Comparison of ENCODE assay signal across 18 mouse cellular contexts in the genomic region with DNA sequence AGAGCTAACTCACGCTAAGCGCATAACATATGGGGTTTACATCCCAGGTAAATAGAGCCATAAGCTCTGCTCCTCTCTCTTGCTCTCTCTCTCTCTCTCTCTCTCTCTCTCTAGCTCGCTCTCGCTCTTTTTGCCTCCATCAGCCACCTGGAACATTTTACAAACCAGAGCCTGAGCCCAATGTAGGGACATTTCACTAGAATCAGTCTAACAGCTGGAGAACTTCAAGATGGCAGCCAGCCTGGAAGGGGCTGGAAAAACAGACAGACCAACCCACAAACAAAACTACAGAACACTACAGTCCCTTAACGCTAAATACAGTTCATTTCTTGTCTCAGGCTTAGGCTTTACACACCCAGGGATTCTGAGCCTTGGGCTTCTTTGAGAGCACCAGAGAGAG. TPM values are rescaled to one million over a fixed set of nuclear protein-coding genes. Genes with fewer than 3 reads are reported as not detected.
DNase-seq lines count a peak whose midpoint lies in the region; ATAC-seq and TF ChIP-seq lines count a peak whose summit lies in the region.
"Had no signal": no experiment of that assay in that cellular context is flagged by ENCODE, and none has a peak within 500 bp of the region (broad histone marks: within the 10 kb centered on the region; RNA-seq: fewer than 3 reads in every experiment).

No protein-coding gene starts in this region.

- no peak overlapping the region for H3K4me3 ChIP-seq in forebrain, embryonic 11.5 days (ENCODE audit: low read depth, low read length)
- H3K4me3 ChIP-seq in forebrain, embryonic 13.5 days = no peak overlapping the region
- H3K4me3 ChIP-seq in intestine, embryonic 14.5 days (ENCODE audit: low read depth, low read length) = no peak overlapping the region
- H3K4me3 ChIP-seq in intestine, postnatal 0 days (ENCODE audit: low read depth, low read length) = no peak overlapping the region
- H3K4me3 ChIP-seq in lung, embryonic 16.5 days (ENCODE audit: low read length) = no peak overlapping the region
- H3K4me3 ChIP-seq in lung, adult 2 months (replicated peaks; ENCODE audit: extremely low read depth, low read depth, low read length) = no peak overlapping the region
- H3K4me3 ChIP-seq in stomach, embryonic 16.5 days (replicated peaks; ENCODE audit: low read length) = no peak overlapping the region
- H3K4me3 ChIP-seq: heart, adult 2 months; hindbrain, embryonic 15.5 days had no signal

- H3K4me1 ChIP-seq in forebrain, embryonic 11.5 days (replicated peaks; ENCODE audit: control insufficient read depth, insufficient read depth, low read length) = 0 out of 2 replicates have a peak, but pooled peaks cover 4% of the 10 kb centered on the region
- H3K4me1 ChIP-seq in forebrain, embryonic 13.5 days = peaks cover 52% of the 10 kb centered on the region
- peaks cover 39% of the 10 kb centered on the region for H3K4me1 ChIP-seq in intestine, embryonic 14.5 days (replicated peaks; ENCODE audit: control insufficient read depth, insufficient read depth, low read length)
- peaks cover 15% of the 10 kb centered on the region for H3K4me1 ChIP-seq in intestine, postnatal 0 days (replicated peaks; ENCODE audit: control insufficient read depth, insufficient read depth, low read length)
- H3K4me1 ChIP-seq in lung, embryonic 16.5 days (replicated peaks; ENCODE audit: control insufficient read depth, insufficient read depth, low read length) = peaks cover 52% of the 10 kb centered on the region
- H3K4me1 ChIP-seq in lung, adult 2 months (ENCODE audit: control insufficient read depth, insufficient read depth, low read length) = peaks cover 14% of the 10 kb centered on the region
- H3K4me1 ChIP-seq in stomach, embryonic 16.5 days (ENCODE audit: control insufficient read depth, insufficient read depth, low read length) = peaks cover 39% of the 10 kb centered on the region

- H3K9ac ChIP-seq in forebrain, embryonic 11.5 days (ENCODE audit: low read length) = no peak overlapping the region
- H3K9ac ChIP-seq in forebrain, embryonic 13.5 days = no peak overlapping the region
- H3K9ac ChIP-seq in intestine, embryonic 14.5 days (ENCODE audit: low read length) = no peak overlapping the region
- no peak overlapping the region for H3K9ac ChIP-seq in intestine, postnatal 0 days (ENCODE audit: low read depth, low read length)
- H3K9ac ChIP-seq in lung, embryonic 16.5 days (ENCODE audit: low read length) = no peak overlapping the region
- H3K9ac ChIP-seq in stomach, embryonic 16.5 days (ENCODE audit: low read length) = no peak overlapping the region
- H3K9ac ChIP-seq: hindbrain, embryonic 15.5 days had no signal

- 91% methylated on average over 5 of the region's 5 CpGs for WGBS in forebrain, embryonic 11.5 days
- 86% methylated on average over 5 of the region's 5 CpGs for WGBS in forebrain, embryonic 13.5 days
- 51% methylated on average over 5 of the region's 5 CpGs for WGBS in intestine, embryonic 14.5 days
- 67% methylated on average over 5 of the region's 5 CpGs for WGBS in intestine, postnatal 0 days
- 65% methylated on average over 5 of the region's 5 CpGs for WGBS in lung, embryonic 16.5 days
- WGBS in lung, adult 2 months = 87% methylated on average over 5 of the region's 5 CpGs
- WGBS in stomach, embryonic 16.5 days = 48% methylated on average over 5 of the region's 5 CpGs

- no peak for TF ChIP-seq CTCF in intestine, postnatal 0 days (IDR thresholded peaks at IDR 0.05; ENCODE audit: low read depth)
- TF ChIP-seq CTCF in lung, adult 2 months (IDR thresholded peaks at IDR 0.05; ENCODE audit: insufficient read depth, low read length) = no peak

- H3K27me3 ChIP-seq in forebrain, embryonic 11.5 days (ENCODE audit: control insufficient read depth, insufficient read depth, low read length) = no peaks in the 10 kb centered on the region
- H3K27me3 ChIP-seq in forebrain, embryonic 13.5 days = peaks cover 9% of the 10 kb centered on the region; the same call in 1 of the 2 replicates
- H3K27me3 ChIP-seq in intestine, embryonic 14.5 days (replicated peaks; ENCODE audit: control insufficient read depth, insufficient read depth, low read length) = no peaks in the 10 kb centered on the region
- H3K27me3 ChIP-seq in intestine, postnatal 0 days (replicated peaks; ENCODE audit: control insufficient read depth, insufficient read depth, low read length) = no peaks in the 10 kb centered on the region
- H3K27me3 ChIP-seq in lung, embryonic 16.5 days (ENCODE audit: control insufficient read depth, insufficient read depth, low read depth, low read length) = no peaks in the 10 kb centered on the region
- no peaks in the 10 kb centered on the region for H3K27me3 ChIP-seq in stomach, embryonic 16.5 days (ENCODE audit: control insufficient read depth, insufficient read depth, low read length)
- H3K27me3 ChIP-seq: Patski had no signal

- TF ChIP-seq POLR2A in lung, adult 2 months (IDR thresholded peaks at IDR 0.05; ENCODE audit: borderline replicate concordance, extremely low read depth, low read depth, low read length) = no peak

- H3K36me3 ChIP-seq in forebrain, embryonic 11.5 days (ENCODE audit: control insufficient read depth, insufficient read depth, low read length) = no peaks in the 10 kb centered on the region
- H3K36me3 ChIP-seq in forebrain, embryonic 13.5 days (ENCODE audit: poor library complexity, severe bottlenecking) = no peaks in the 10 kb centered on the region
- H3K36me3 ChIP-seq in intestine, embryonic 14.5 days (ENCODE audit: control insufficient read depth, insufficient read depth, low read length) = no peaks in the 10 kb centered on the region
- no peaks in the 10 kb centered on the region for H3K36me3 ChIP-seq in intestine, postnatal 0 days (ENCODE audit: control insufficient read depth, insufficient read depth)
- no peaks in the 10 kb centered on the region for H3K36me3 ChIP-seq in lung, embryonic 16.5 days (ENCODE audit: control insufficient read depth, insufficient read depth, low read length)
- no peaks in the 10 kb centered on the region for H3K36me3 ChIP-seq in stomach, embryonic 16.5 days (ENCODE audit: control insufficient read depth, insufficient read depth, low read length)
- H3K36me3 ChIP-seq: hindbrain, embryonic 15.5 days had no signal

- DNase-seq in forebrain, embryonic 11.5 days (ENCODE audit: low spot score) = peak; percentile 10
- no peak for DNase-seq in intestine, embryonic 14.5 days (ENCODE audit: low spot score)
- no peak for DNase-seq in lung, adult 2 months
- no peak for DNase-seq in urinary bladder, postnatal 10 days (ENCODE audit: low spot score)
- DNase-seq: cerebellum, adult 2 months; heart, adult 2 months; right cerebral cortex, postnatal 25 days; thymus, postnatal 4 days had no signal

- H3K4me2 ChIP-seq in forebrain, embryonic 11.5 days (ENCODE audit: low read depth, low read length, severe bottlenecking) = no peak overlapping the region
- H3K4me2 ChIP-seq in forebrain, embryonic 13.5 days = no peak overlapping the region
- 0 out of 2 replicates have a peak overlapping the region, but pooled peaks have one; percentile 15 for H3K4me2 ChIP-seq in intestine, embryonic 14.5 days (ENCODE audit: low read length)
- H3K4me2 ChIP-seq in intestine, postnatal 0 days (replicated peaks; ENCODE audit: low read depth) = no peak overlapping the region
- H3K4me2 ChIP-seq in lung, embryonic 16.5 days (ENCODE audit: low read depth, low read length) = no peak overlapping the region
- no peak overlapping the region for H3K4me2 ChIP-seq in stomach, embryonic 16.5 days (ENCODE audit: low read depth, low read length)
- H3K4me2 ChIP-seq: hindbrain, embryonic 15.5 days; liver, embryonic 11.5 days had no signal

- no peak overlapping the region for H3K27ac ChIP-seq in forebrain, embryonic 11.5 days (ENCODE audit: low read depth, low read length)
- H3K27ac ChIP-seq in forebrain, embryonic 13.5 days = no peak overlapping the region
- H3K27ac ChIP-seq in intestine, embryonic 14.5 days (ENCODE audit: low read depth) = peak overlapping the region; percentile 66
- H3K27ac ChIP-seq in intestine, postnatal 0 days (ENCODE audit: low read depth, low read length) = no peak overlapping the region; the same call in 1 of the 2 replicates
- peak overlapping the region; percentile 83 for H3K27ac ChIP-seq in lung, embryonic 16.5 days (ENCODE audit: low read length)
- peak overlapping the region; percentile 88 for H3K27ac ChIP-seq in stomach, embryonic 16.5 days (ENCODE audit: low read length)
- H3K27ac ChIP-seq: heart, adult 2 months had no signal

- ATAC-seq in forebrain, embryonic 11.5 days (replicated peaks; ENCODE audit: low FRiP score) = no peak
- no peak for ATAC-seq in forebrain, embryonic 13.5 days
- no peak for ATAC-seq in intestine, embryonic 14.5 days (replicated peaks; ENCODE audit: low FRiP score, low TSS enrichment, low read depth)
- no peak for ATAC-seq in intestine, postnatal 0 days
- ATAC-seq in lung, embryonic 16.5 days (ENCODE audit: low read depth) = peak; percentile 15
- ATAC-seq in stomach, embryonic 16.5 days (ENCODE audit: insufficient read depth, low FRiP score) = no peak
- ATAC-seq: midbrain, embryonic 16.5 days; Patski had no signal

- H3K9me3 ChIP-seq in forebrain, embryonic 11.5 days (ENCODE audit: control insufficient read depth, low read length) = no peaks in the 10 kb centered on the region
- H3K9me3 ChIP-seq in forebrain, embryonic 13.5 days (replicated peaks) = no peaks in the 10 kb centered on the region
- no peaks in the 10 kb centered on the region for H3K9me3 ChIP-seq in intestine, embryonic 14.5 days (ENCODE audit: control insufficient read depth, low read length)
- H3K9me3 ChIP-seq in intestine, postnatal 0 days (ENCODE audit: control insufficient read depth) = no peaks in the 10 kb centered on the region
- H3K9me3 ChIP-seq in lung, embryonic 16.5 days (ENCODE audit: control insufficient read depth, low read length) = no peaks in the 10 kb centered on the region
- no peaks in the 10 kb centered on the region for H3K9me3 ChIP-seq in stomach, embryonic 16.5 days (replicated peaks; ENCODE audit: control insufficient read depth, low read length)
- H3K9me3 ChIP-seq: hindbrain, embryonic 15.5 days had no signal

RNA-seq across cellular contexts. Expression of a gene that starts 5.5 kb away (rescaled TPM):
- polyA plus RNA-seq in forebrain, embryonic 11.5 days (2014; fragmentation: Nextera tagmentation; extraction: Ambion mirVana) = 23.2 and 24.2 TPM in 2 replicates
- 16.3 and 16.8 TPM in 2 replicates for polyA plus RNA-seq in forebrain, embryonic 13.5 days (2015; fragmentation: Nextera tagmentation; extraction: Ambion mirVana)
- polyA plus RNA-seq in intestine, embryonic 14.5 days (2014; fragmentation: Nextera tagmentation; extraction: Ambion mirVana) = 36.9 and 38.0 TPM in 2 replicates
- polyA plus RNA-seq in intestine, postnatal 0 days (2015; fragmentation: Nextera tagmentation; extraction: Ambion mirVana) = 81.7 and 86.9 TPM in 2 replicates
- 28.3 and 28.9 TPM in 2 replicates for polyA plus RNA-seq in lung, embryonic 16.5 days (2015; fragmentation: Nextera tagmentation; extraction: Ambion mirVana)
- 39.3 and 42.6 TPM in 2 replicates for polyA plus RNA-seq in lung, adult 2 months (2012; rRNA removed)
- polyA plus RNA-seq in stomach, embryonic 16.5 days (2015; fragmentation: Nextera tagmentation; extraction: Ambion mirVana) = 28.8 and 32.8 TPM in 2 replicates

RNA-seq across cellular contexts. Expression of a gene that starts 56.5 kb away (rescaled TPM):
- not detected in 2 replicates for polyA plus RNA-seq in forebrain, embryonic 11.5 days (2014; fragmentation: Nextera tagmentation; extraction: Ambion mirVana)
- not detected in 2 replicates for polyA plus RNA-seq in forebrain, embryonic 13.5 days (2015; fragmentation: Nextera tagmentation; extraction: Ambion mirVana)
- polyA plus RNA-seq in intestine, embryonic 14.5 days (2014; fragmentation: Nextera tagmentation; extraction: Ambion mirVana) = not detected in 2 replicates
- 0.08 TPM in 1 of 2 replicates, not detected in the other for polyA plus RNA-seq in intestine, postnatal 0 days (2015; fragmentation: Nextera tagmentation; extraction: Ambion mirVana)
- polyA plus RNA-seq in lung, embryonic 16.5 days (2015; fragmentation: Nextera tagmentation; extraction: Ambion mirVana) = not detected in 2 replicates
- not detected in 2 replicates for polyA plus RNA-seq in lung, adult 2 months (2012; rRNA removed)
- polyA plus RNA-seq in stomach, embryonic 16.5 days (2015; fragmentation: Nextera tagmentation; extraction: Ambion mirVana) = not detected in 2 replicates
- polyA plus RNA-seq: brain, embryonic 14.5 days; cerebellum, adult 2 months; heart, adult 2 months; hindbrain, embryonic 15.5 days; liver, embryonic 11.5 days; midbrain, embryonic 16.5 days; neural tube, embryonic 11.5 days; Patski had no signal

RNA-seq across cellular contexts. Expression of a gene that starts 59.2 kb away (rescaled TPM):
- polyA plus RNA-seq in forebrain, embryonic 11.5 days (2014; fragmentation: Nextera tagmentation; extraction: Ambion mirVana) = 1.4 and 1.6 TPM in 2 replicates
- polyA plus RNA-seq in forebrain, embryonic 13.5 days (2015; fragmentation: Nextera tagmentation; extraction: Ambion mirVana) = 3.0 and 3.5 TPM in 2 replicates
- 4.7 and 5.0 TPM in 2 replicates for polyA plus RNA-seq in intestine, embryonic 14.5 days (2014; fragmentation: Nextera tagmentation; extraction: Ambion mirVana)
- polyA plus RNA-seq in intestine, postnatal 0 days (2015; fragmentation: Nextera tagmentation; extraction: Ambion mirVana) = 2.6 and 2.8 TPM in 2 replicates
- 1.5 and 2.2 TPM in 2 replicates for polyA plus RNA-seq in lung, embryonic 16.5 days (2015; fragmentation: Nextera tagmentation; extraction: Ambion mirVana)
- 10.7 and 11.5 TPM in 2 replicates for polyA plus RNA-seq in lung, adult 2 months (2012; rRNA removed)
- polyA plus RNA-seq in stomach, embryonic 16.5 days (2015; fragmentation: Nextera tagmentation; extraction: Ambion mirVana) = 2.1 and 2.3 TPM in 2 replicates

Comparison
In these comparisons a context has a peak if more than half of its experiments do, and no peak if none do; other contexts are left out.
1. H3K27ac ChIP-seq: peak in intestine, embryonic 14.5 days (single experiment), lung, embryonic 16.5 days (single experiment) and stomach, embryonic 16.5 days (single experiment); none in forebrain, embryonic 11.5 days (single experiment), forebrain, embryonic 13.5 days (single experiment) and intestine, postnatal 0 days (single experiment).